Mouse (Mus musculus) pancreas, adult 10 weeks (tissue): ENCODE data around the gene Ppfibp2. TPM values are rescaled to one million over a fixed set of nuclear protein-coding genes. Genes with fewer than 3 reads are reported as not detected.

Source experiments
- polyA plus RNA-seq: library from polyadenylated mRNA; stranded (reverse); fragments of 350-450 nt; fragmentation: Illumina TruSeq; extraction: RNeasy Lipid Tissue Mini Kit (QIAGEN cat#74804); gene quantifications from one replicate; pipeline ENCODE4 v1.2.3, GENCODE M21; 2015; ENCODE audit warnings: low read depth, low replicate concordance; ENCODE audit not compliant: insufficient read depth

Gene Ppfibp2
- 3.2 TPM for polyA plus RNA-seq

DNA sequence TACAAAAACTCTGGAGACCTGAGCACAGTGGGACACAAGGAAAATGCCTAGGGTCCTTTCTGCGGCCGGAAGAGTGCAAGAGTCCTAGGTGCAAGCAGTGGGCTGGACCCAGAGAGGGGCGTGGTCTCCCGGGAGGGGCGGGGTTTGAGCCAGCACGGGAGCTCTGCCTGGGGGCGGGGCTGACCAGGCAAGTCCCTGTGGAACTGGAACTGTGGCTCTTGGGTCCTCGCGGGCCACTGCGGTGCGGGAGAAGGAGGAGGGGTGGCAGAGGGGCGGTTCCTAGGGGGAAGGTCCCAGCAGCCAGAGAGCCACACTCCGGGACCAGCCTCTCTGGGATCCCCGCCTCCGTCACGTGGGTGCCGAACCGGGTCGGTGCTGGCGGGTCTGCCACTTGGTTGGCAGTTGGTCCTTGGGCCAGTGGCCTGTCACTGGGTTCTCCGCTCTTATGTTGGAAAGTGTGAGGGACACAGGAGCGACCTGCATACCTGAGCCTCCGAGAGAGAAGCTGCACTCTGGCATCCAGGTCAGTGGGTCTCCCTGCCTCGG, at the start of gene Ppfibp2:
Gene Ppfibp2 (plus strand): TSS at position 351 of the 546 bp plus-strand sequence.

DNA sequence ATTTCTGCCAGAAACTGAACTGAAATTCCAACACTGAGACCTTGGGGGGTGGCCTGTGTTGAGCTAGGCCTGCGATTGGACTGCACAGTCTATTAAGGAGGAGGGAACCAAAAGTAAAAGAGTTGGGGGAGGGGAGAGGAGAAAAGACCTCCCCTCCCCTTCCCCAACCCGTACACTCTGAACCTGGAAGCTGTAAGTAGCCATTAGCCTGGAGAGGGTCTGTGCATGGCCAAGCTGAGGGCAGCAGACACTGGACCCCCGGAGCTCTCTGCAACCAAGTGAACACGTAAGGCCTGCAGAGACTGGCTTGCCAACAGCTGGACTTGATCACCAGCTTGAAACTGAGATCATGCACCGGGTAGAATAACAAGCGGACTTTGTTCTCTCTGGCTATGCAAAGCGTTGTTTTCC, 27.7 kb upstream of the Ppfibp2 start, which contains the start of gene Olfml1:
Gene Olfml1 (plus strand): TSS at position 186 of the 411 bp plus-strand sequence.

DNA sequence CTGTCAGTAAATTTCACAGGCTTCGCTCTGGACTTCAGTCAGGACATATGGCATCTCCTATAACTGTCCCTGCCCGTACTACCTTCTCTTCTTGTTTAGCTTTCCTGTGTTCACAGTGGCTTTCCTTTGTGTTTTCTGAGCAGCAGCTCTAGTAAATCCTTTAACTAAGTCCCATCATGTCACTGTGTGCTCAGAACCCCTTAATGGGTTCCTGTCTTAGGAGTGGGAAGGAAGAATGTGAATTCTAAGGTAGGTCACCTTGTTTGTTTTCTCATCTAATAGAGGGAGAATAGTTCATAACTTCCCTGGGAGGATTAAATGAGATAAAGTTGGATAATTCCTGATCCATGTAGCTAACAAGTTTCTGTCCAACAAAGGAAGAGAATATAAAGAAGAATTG, 30.1 kb downstream of the Ppfibp2 start, which contains the start of gene 5330417H12Rik:
Gene 5330417H12Rik (minus strand): TSS at position 101 of the 400 bp plus-strand sequence.

DNA sequence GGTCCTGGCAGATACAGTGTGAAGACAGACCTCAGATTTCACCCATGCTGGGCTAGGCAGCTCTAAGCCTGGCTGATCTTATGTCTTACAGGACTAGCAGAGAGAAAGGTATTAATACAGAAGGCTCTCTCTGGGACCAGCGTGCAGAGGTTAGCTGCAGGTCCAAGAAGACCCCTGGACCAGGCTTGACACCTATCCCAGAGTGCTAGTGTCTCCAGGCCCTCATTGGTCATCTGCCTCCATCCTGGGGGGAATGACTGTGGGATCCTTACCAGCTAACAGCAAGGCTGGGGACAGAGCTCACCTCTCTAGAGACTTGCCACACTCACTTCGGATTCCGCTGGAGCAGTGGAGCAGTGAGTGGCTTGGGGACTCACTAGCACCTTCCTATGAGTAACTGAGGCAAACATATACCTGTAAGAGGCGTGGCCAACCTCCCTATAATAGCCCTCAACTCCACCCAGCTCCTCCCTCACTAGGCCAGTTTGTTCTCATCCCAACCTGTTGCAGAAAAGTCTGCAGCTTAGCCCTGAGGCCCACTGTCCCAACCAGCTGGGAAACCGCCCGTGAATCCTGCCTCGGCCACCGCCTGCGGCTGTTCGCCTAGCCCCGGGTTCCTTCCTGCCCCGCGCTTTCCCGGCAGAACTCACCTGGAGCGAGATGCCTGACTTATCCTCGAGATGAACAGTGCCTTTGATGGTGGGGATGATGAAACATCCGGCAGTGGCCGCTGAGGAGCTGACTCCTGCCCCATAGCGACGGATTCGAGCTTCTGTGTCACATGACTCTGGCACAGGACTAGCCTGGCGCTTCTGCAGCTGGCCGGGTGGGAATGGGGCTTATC, 162.5 kb downstream of the Ppfibp2 start, which contains the start of gene Cyb5r2:
Gene Cyb5r2 (minus strand): TSS at position 725 of the 844 bp plus-strand sequence.

Other genes starting within 250 kb of the Ppfibp2 start
- 1.3 TPM for gene Syt9, start 224.5 kb upstream of the Ppfibp2 start, polyA plus RNA-seq
- gene Olfml1, start 27.8 kb upstream of the Ppfibp2 start, polyA plus RNA-seq = 3.8 TPM
- not detected for gene 5330417H12Rik, start 30.0 kb downstream of the Ppfibp2 start, polyA plus RNA-seq
- not detected for gene Cyb5r2, start 162.8 kb downstream of the Ppfibp2 start, polyA plus RNA-seq
- not detected for gene Ovch2, start 206.0 kb downstream of the Ppfibp2 start, polyA plus RNA-seq
- not detected for gene Olfr467, start 217.1 kb downstream of the Ppfibp2 start, polyA plus RNA-seq
- not detected for gene Olfr469, start 230.3 kb downstream of the Ppfibp2 start, polyA plus RNA-seq